Mouse (Mus musculus): ENCODE measurements around the gene Prr5. TPM values are rescaled to one million over a fixed set of nuclear protein-coding genes. Genes with fewer than 3 reads are reported as not detected.

Prr5 gene
- polyA plus RNA-seq, 1 experiment = 54.6 TPM

DNA sequence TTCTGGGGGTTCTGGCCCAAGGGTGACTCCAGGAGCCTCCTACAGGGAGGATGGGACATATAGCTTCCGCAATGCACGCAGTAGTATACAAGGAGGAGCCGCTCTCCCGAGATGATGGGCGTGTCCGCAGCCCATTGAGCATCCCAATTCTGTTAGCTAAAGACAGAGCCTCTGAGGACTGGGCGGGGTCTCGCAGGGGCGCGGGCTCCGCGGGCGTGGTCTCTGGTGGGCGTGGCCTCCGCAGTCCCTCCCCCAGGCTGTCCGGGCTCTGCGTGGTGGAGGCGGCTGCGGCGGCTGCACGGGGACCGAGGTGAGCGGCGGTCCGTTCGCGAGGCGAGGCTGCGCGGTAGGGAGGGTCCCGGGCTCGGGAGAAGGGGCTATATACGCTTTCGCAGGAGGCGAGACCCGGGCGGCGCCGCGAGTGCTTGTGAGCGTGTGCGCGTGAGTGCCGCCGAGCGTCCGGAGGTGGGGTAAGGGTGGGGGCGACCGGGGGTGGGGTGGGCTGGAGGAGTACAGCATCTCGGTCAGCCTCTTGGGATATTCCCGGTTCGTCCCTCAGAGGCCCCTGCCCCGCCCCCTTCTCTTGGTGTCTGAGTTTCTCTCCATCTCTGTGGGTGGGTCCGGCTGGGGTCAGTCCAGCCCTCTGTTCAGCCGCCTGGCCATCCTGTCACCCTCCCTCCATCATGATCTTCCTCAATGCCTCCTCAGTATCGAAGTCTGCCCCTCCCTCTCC, 6.3 kb upstream of the Prr5 start:
- H3K27me3 ChIP-seq (ENCODE audit: control insufficient read depth, insufficient read depth, low read length) = no peaks in the 10 kb centered on the region
- H3K36me3 ChIP-seq (ENCODE audit: control insufficient read depth, insufficient read depth, low read length) = no peaks in the 10 kb centered on the region
- no peak overlapping the region for H3K27ac ChIP-seq (ENCODE audit: insufficient read depth, low read length)
- TF ChIP-seq POLR2A (IDR thresholded peaks at IDR 0.05; ENCODE audit: low read depth, low read length) (no peak), CTCF (IDR thresholded peaks at IDR 0.05; ENCODE audit: extremely low read depth, insufficient read depth, insufficient read length, insufficient replicate concordance) (no peak)
- peak in 1 of 2 experiments; percentile 51 for DNase-seq (ENCODE audit: low read depth in 1 of 2, low spot score in 2 of 2)
- H3K4me1 ChIP-seq (ENCODE audit: control insufficient read depth, insufficient read depth, insufficient read length) = peaks cover 4% of the 10 kb centered on the region; the same call in 1 of the 2 replicates
- H3K4me3 ChIP-seq (ENCODE audit: extremely low read depth, insufficient read depth, insufficient read length) = peak overlapping the region; percentile 46; the same call in 1 of the 2 replicates
- WGBS = 5% methylated on average over 56 of the region's 56 CpGs

DNA sequence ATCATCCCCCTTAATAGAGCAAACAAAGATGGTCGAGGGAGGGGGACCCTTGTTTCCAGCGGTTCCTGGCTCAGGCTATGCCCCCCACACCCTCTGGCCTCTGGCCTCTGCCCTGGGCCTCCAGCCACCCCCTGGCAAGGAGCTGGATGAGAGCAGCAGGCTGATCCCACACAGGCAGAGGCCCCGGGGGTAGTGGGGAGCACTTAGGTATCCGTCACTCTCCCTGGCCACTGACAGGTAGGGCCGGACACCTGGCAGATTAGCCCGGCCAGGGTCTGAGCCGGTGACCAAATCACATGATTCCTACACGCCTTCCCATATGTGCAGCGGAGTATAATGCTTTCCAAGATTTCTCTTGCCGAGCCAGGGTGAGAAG, 5.7 kb upstream of the Prr5 start:
- Histone ChIP-seq H3K36me3 (ENCODE audit: control insufficient read depth, insufficient read depth, low read length) (no peaks in the 10 kb centered on the region), H3K4me1 (ENCODE audit: control insufficient read depth, insufficient read depth, insufficient read length) (peaks cover 4% of the 10 kb centered on the region; the same call in 1 of the 2 replicates), H3K4me3 (ENCODE audit: extremely low read depth, insufficient read depth, insufficient read length) (no peak overlapping the region), H3K27me3 (ENCODE audit: control insufficient read depth, insufficient read depth, low read length) (no peaks in the 10 kb centered on the region), H3K27ac (ENCODE audit: insufficient read depth, low read length) (no peak overlapping the region)
- 86% methylated on average over 10 of the region's 10 CpGs for WGBS
- TF ChIP-seq CTCF (IDR thresholded peaks at IDR 0.05; ENCODE audit: extremely low read depth, insufficient read depth, insufficient read length, insufficient replicate concordance) (no peak), POLR2A (IDR thresholded peaks at IDR 0.05; ENCODE audit: low read depth, low read length) (no peak)
- no peak for DNase-seq (ENCODE audit: low read depth in 1 of 2, low spot score in 2 of 2)

DNA sequence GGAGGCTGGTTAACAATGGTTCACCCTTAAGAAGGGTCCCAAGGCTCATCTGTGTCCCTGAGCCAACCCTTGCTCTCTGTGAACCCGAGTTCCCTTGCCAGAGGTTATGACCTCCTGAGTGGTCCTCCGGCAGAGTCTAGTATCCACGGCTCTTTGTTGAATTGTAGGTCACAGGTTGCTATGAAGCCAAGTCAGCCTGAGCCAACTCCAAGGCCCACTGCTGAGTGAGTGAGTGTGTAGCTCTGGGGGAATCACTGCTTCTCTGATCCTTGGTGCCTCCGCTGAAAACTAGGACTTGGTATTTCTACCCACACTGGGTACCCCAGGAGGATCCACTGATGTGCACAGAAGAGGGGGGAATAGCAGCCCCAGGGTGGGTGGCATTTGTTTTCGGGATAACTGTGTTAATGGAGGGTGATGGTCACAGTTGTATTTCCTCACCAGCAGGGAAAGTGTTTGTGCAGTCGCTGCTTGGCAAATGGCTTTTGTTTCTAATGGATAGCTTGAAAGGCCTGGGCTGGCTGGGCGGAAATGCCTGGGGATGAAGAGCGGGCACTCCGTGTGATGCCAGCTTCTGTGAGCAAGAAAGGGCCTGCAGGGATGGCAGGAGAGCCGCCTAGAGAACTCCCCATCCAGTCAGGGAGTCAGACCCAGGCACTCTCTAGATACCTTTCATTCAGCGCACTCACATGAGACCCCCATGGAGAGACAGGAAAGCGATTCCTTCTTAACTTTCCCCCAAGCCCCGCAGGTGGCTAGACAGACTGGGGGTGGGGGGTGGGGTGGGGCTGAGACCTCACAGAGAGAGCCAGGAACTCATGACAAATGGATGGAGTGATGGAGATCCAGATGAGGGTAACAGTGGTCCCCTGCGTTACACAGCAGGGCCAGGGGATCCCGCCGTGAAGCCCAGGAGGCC, 4.6 kb upstream of the Prr5 start:
- Histone ChIP-seq H3K27me3 (ENCODE audit: control insufficient read depth, insufficient read depth, low read length) (no peaks in the 10 kb centered on the region), H3K36me3 (ENCODE audit: control insufficient read depth, insufficient read depth, low read length) (no peaks in the 10 kb centered on the region), H3K4me1 (ENCODE audit: control insufficient read depth, insufficient read depth, insufficient read length) (peaks cover 4% of the 10 kb centered on the region; the same call in 1 of the 2 replicates), H3K4me3 (ENCODE audit: extremely low read depth, insufficient read depth, insufficient read length) (no peak overlapping the region), H3K27ac (ENCODE audit: insufficient read depth, low read length) (no peak overlapping the region)
- TF ChIP-seq CTCF (IDR thresholded peaks at IDR 0.05; ENCODE audit: extremely low read depth, insufficient read depth, insufficient read length, insufficient replicate concordance) = no peak
- 83% methylated on average over 16 of the region's 16 CpGs for WGBS
- DNase-seq (ENCODE audit: low read depth in 1 of 2, low spot score in 2 of 2) = no peak

DNA sequence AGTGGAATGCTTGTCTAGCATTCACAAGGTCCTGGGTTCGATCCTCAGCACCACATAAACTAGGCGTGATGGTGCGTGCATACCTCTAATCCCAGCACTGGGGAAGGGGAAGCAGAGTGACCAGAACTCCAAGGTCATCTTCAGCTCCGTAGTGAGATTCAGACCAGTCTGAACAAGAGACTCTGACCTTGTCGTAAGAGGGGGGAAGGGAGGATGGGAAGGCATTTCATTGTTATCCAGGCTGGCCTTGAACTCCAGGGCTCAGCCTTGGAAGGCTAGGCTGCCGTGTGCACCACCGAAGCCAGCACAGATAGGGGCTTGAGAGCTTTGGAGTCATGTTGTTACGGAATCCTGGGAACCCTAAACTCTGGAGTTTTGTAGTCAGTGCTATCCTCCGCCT, 3.8 kb upstream of the Prr5 start:
- H3K4me1 ChIP-seq (ENCODE audit: control insufficient read depth, insufficient read depth, insufficient read length) = peaks cover 4% of the 10 kb centered on the region; the same call in 1 of the 2 replicates
- H3K36me3 ChIP-seq (ENCODE audit: control insufficient read depth, insufficient read depth, low read length) = no peaks in the 10 kb centered on the region
- no peak overlapping the region for H3K4me3 ChIP-seq (ENCODE audit: extremely low read depth, insufficient read depth, insufficient read length)
- H3K27ac ChIP-seq (ENCODE audit: insufficient read depth, low read length) = no peak overlapping the region
- no peak for DNase-seq (ENCODE audit: low read depth in 1 of 2, low spot score in 2 of 2)
- TF ChIP-seq CTCF (IDR thresholded peaks at IDR 0.05; ENCODE audit: extremely low read depth, insufficient read depth, insufficient read length, insufficient replicate concordance) = no peak
- no peak for TF ChIP-seq POLR2A (IDR thresholded peaks at IDR 0.05; ENCODE audit: low read depth, low read length)
- WGBS = 86% methylated on average over 9 of the region's 9 CpGs
- H3K27me3 ChIP-seq (ENCODE audit: control insufficient read depth, insufficient read depth, low read length) = no peaks in the 10 kb centered on the region

DNA sequence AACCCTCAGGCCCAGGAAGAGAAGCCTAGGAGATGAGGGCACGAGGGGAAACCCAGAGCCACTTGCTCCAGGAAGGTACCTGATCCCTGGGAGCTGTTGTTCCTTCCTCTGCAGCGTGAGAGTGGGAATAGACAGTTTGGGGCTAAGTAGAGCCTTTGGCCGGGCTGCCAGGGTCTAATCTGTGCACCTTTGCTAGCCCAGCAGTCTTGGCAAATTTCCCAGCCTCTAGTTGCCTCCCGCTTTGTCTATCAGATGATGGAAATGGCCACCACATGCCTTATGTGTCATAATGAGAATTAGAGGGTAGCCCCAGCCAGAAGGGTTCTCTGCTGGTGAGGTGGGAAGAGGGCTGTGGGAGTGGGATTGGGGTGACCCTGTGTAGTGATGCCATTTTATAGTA, 3.4 kb upstream of the Prr5 start:
- Histone ChIP-seq H3K4me3 (ENCODE audit: extremely low read depth, insufficient read depth, insufficient read length) (no peak overlapping the region), H3K27ac (ENCODE audit: insufficient read depth, low read length) (no peak overlapping the region), H3K27me3 (ENCODE audit: control insufficient read depth, insufficient read depth, low read length) (no peaks in the 10 kb centered on the region), H3K4me1 (ENCODE audit: control insufficient read depth, insufficient read depth, insufficient read length) (peaks cover 4% of the 10 kb centered on the region; the same call in 1 of the 2 replicates), H3K36me3 (ENCODE audit: control insufficient read depth, insufficient read depth, low read length) (no peaks in the 10 kb centered on the region)
- TF ChIP-seq CTCF (IDR thresholded peaks at IDR 0.05; ENCODE audit: extremely low read depth, insufficient read depth, insufficient read length, insufficient replicate concordance) (no peak), POLR2A (IDR thresholded peaks at IDR 0.05; ENCODE audit: low read depth, low read length) (no peak)
- no peak for DNase-seq (ENCODE audit: low read depth in 1 of 2, low spot score in 2 of 2)
- WGBS = 74% methylated on average over 4 of the region's 4 CpGs

DNA sequence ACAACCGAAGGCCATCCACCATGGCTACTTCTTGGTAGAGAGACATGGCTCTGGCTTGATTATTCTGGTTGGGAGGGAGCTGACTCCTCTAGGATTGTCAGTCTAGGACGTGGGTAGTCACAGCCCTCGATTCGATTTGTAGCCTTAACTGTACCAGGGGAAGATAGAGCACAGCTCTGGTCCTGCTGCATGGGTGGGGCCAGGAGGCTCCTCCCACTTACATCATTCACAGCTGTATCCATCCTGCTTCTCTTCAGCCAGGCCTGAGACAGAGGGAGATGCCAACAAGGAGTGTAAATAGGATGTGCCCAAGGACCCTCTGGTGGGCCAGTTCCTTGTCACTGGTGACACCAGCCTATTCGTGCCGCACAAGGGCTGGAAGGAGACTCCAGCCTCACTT, 1.8 kb upstream of the Prr5 start:
- H3K4me3 ChIP-seq (ENCODE audit: extremely low read depth, insufficient read depth, insufficient read length) = no peak overlapping the region
- WGBS = 73% methylated on average over 6 of the region's 6 CpGs
- DNase-seq (ENCODE audit: low read depth in 1 of 2, low spot score in 2 of 2) = no peak
- no peaks in the 10 kb centered on the region for H3K36me3 ChIP-seq (ENCODE audit: control insufficient read depth, insufficient read depth, low read length)
- no peak for TF ChIP-seq CTCF (IDR thresholded peaks at IDR 0.05; ENCODE audit: extremely low read depth, insufficient read depth, insufficient read length, insufficient replicate concordance)
- TF ChIP-seq POLR2A (IDR thresholded peaks at IDR 0.05; ENCODE audit: low read depth, low read length) = no peak
- H3K4me1 ChIP-seq (ENCODE audit: control insufficient read depth, insufficient read depth, insufficient read length) = peaks cover 4% of the 10 kb centered on the region; the same call in 1 of the 2 replicates
- H3K27me3 ChIP-seq (ENCODE audit: control insufficient read depth, insufficient read depth, low read length) = no peaks in the 10 kb centered on the region
- no peak overlapping the region for H3K27ac ChIP-seq (ENCODE audit: insufficient read depth, low read length)
